ENCODE assay signal across 17 mouse cellular contexts in the genomic region with DNA sequence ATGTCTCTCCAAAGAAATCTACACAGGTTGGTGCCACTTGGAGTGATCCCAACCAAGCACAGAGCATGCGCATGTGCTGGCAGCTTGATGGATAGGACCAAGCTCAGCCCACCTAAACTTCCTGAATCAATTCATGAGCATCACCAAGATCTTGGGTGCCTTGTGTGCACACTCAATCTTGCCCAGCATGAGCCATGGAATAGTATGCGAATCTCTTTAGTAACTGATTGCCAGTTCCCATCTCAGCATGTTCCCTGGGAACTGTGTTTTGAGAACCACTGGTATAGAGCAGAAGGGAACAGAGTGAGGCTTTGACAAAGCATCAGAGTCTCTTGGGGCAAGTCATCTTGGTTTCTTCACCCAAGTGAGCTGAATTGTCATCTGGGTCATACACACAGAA.
"Had no signal": no experiment of that assay in that cellular context is flagged by ENCODE, and none has a peak within 500 bp of the region (broad histone marks: within the 10 kb centered on the region; RNA-seq: fewer than 3 reads in every experiment).

No protein-coding gene starts in this region.

- DNase-seq: left cerebral cortex, postnatal 4 days; liver; liver, embryonic 13.5 days; liver, postnatal 0 days; lung, adult 18-20 months; lung, adult 2 months; lung, embryonic 14.5 days; lung, postnatal 10 days; lung, postnatal 14 days; lung, postnatal 36 days; lung, postnatal 4 days; midbrain, embryonic 14.5 days had no signal

- ATAC-seq: liver, embryonic 12.5 days; liver, postnatal 0 days; lung, postnatal 0 days; midbrain, embryonic 13.5 days; midbrain, embryonic 15.5 days; midbrain, embryonic 16.5 days had no signal
